Mouse (Mus musculus): ENCODE measurements around the gene R3hcc1l. TPM values are rescaled to one million over a fixed set of nuclear protein-coding genes. Genes with fewer than 3 reads are reported as not detected.

Gene R3hcc1l
- polyA plus RNA-seq, 1 experiment from 2014 or later, result 26.3 TPM

GRCm38 (mm10) chr19:42628068-42628467 is 109.5 kb downstream of the R3hcc1l start:
- no peaks in the 10 kb centered on the region for H3K36me3 ChIP-seq (ENCODE audit: control insufficient read depth, insufficient read depth, low read length)
- no peak overlapping the region for H3K4me3 ChIP-seq (ENCODE audit: low read depth, low read length)
- H3K27ac ChIP-seq (ENCODE audit: low read depth, low read length), result no peak overlapping the region
- H3K27me3 ChIP-seq (ENCODE audit: control insufficient read depth, insufficient read depth, low read length), result no peaks in the 10 kb centered on the region
- H3K9me3 ChIP-seq (ENCODE audit: control insufficient read depth, low read length), result no peaks in the 10 kb centered on the region
- no peaks in the 10 kb centered on the region for H3K4me1 ChIP-seq (ENCODE audit: control insufficient read depth, insufficient read depth, low read length)
- DNase-seq (ENCODE audit: low spot score, missing footprints) (no peak), ATAC-seq (ENCODE audit: low FRiP score) (no peak)
- no peak overlapping the region for H3K4me2 ChIP-seq
- H3K9ac ChIP-seq (ENCODE audit: low read length), result no peak overlapping the region
- WGBS, result 89% methylated on average over 6 of the region's 6 CpGs

- H3K27me3 ChIP-seq (ENCODE audit: control insufficient read depth, insufficient read depth, low read length), result no peaks in the 10 kb centered on the region
- no peaks in the 10 kb centered on the region for H3K36me3 ChIP-seq (ENCODE audit: control insufficient read depth, insufficient read depth, low read length)
- no peak overlapping the region for H3K4me3 ChIP-seq (ENCODE audit: low read depth, low read length)
- no peak overlapping the region for H3K4me2 ChIP-seq
- 33% methylated on average over 8 of the region's 8 CpGs for WGBS
- no peak overlapping the region for H3K9ac ChIP-seq (ENCODE audit: low read length)
- ATAC-seq (ENCODE audit: low FRiP score) (no peak), DNase-seq (ENCODE audit: low spot score, missing footprints) (peak; percentile 83)
- H3K27ac ChIP-seq (ENCODE audit: low read depth, low read length), result no peak overlapping the region
- no peaks in the 10 kb centered on the region for H3K9me3 ChIP-seq (ENCODE audit: control insufficient read depth, low read length)
- no peaks in the 10 kb centered on the region for H3K4me1 ChIP-seq (ENCODE audit: control insufficient read depth, insufficient read depth, low read length)
Measured at GRCm38 (mm10) chr19:42631541-42631961, 113.0 kb downstream of the R3hcc1l start.

- H3K4me2 ChIP-seq, result no peak overlapping the region
- H3K9ac ChIP-seq (ENCODE audit: low read length), result no peak overlapping the region
- ATAC-seq (ENCODE audit: low FRiP score), result no peak
- H3K27ac ChIP-seq (ENCODE audit: low read depth, low read length), result no peak overlapping the region
- DNase-seq (ENCODE audit: low spot score, missing footprints), result no peak
- no peaks in the 10 kb centered on the region for H3K36me3 ChIP-seq (ENCODE audit: control insufficient read depth, insufficient read depth, low read length)
- H3K9me3 ChIP-seq (ENCODE audit: control insufficient read depth, low read length), result no peaks in the 10 kb centered on the region
- H3K4me3 ChIP-seq (ENCODE audit: low read depth, low read length), result no peak overlapping the region
- no peaks in the 10 kb centered on the region for H3K27me3 ChIP-seq (ENCODE audit: control insufficient read depth, insufficient read depth, low read length)
- H3K4me1 ChIP-seq (ENCODE audit: control insufficient read depth, insufficient read depth, low read length), result no peaks in the 10 kb centered on the region
- 86% methylated on average over 4 of the region's 4 CpGs for WGBS
Measured at GRCm38 (mm10) chr19:42632301-42632700, 113.7 kb downstream of the R3hcc1l start.

- 75% methylated on average over 2 of the region's 2 CpGs for WGBS
- H3K36me3 ChIP-seq (ENCODE audit: control insufficient read depth, insufficient read depth, low read length), result no peaks in the 10 kb centered on the region
Measured at GRCm38 (mm10) chr19:42633650-42634049, 115.1 kb downstream of the R3hcc1l start.

GRCm38 (mm10) chr19:42636631-42637030 is 118.1 kb downstream of the R3hcc1l start:
- ATAC-seq (ENCODE audit: low FRiP score) (no peak), DNase-seq (ENCODE audit: low spot score, missing footprints) (no peak)
- no peaks in the 10 kb centered on the region for H3K36me3 ChIP-seq (ENCODE audit: control insufficient read depth, insufficient read depth, low read length)
- H3K9me3 ChIP-seq (ENCODE audit: control insufficient read depth, low read length), result no peaks in the 10 kb centered on the region
- no peak overlapping the region for H3K4me3 ChIP-seq (ENCODE audit: low read depth, low read length)
- no peak overlapping the region for H3K9ac ChIP-seq (ENCODE audit: low read length)
- H3K27me3 ChIP-seq (ENCODE audit: control insufficient read depth, insufficient read depth, low read length), result no peaks in the 10 kb centered on the region
- no peak overlapping the region for H3K4me2 ChIP-seq
- H3K4me1 ChIP-seq (ENCODE audit: control insufficient read depth, insufficient read depth, low read length), result no peaks in the 10 kb centered on the region
- no peak overlapping the region for H3K27ac ChIP-seq (ENCODE audit: low read depth, low read length)
- 62% methylated on average over 11 of the region's 11 CpGs for WGBS

More at GRCm38 (mm10) chr19:42633650-42634049, 115.1 kb downstream of the R3hcc1l start:
- H3K4me3 ChIP-seq (ENCODE audit: low read depth, low read length), result no peak overlapping the region
- DNase-seq (ENCODE audit: low spot score, missing footprints) (no peak), ATAC-seq (ENCODE audit: low FRiP score) (no peak)
- H3K9ac ChIP-seq (ENCODE audit: low read length), result no peak overlapping the region
- no peaks in the 10 kb centered on the region for H3K4me1 ChIP-seq (ENCODE audit: control insufficient read depth, insufficient read depth, low read length)
- H3K27me3 ChIP-seq (ENCODE audit: control insufficient read depth, insufficient read depth, low read length), result no peaks in the 10 kb centered on the region
- H3K4me2 ChIP-seq, result no peak overlapping the region
- H3K9me3 ChIP-seq (ENCODE audit: control insufficient read depth, low read length), result no peaks in the 10 kb centered on the region
- H3K27ac ChIP-seq (ENCODE audit: low read depth, low read length), result no peak overlapping the region

- H3K4me3 ChIP-seq (ENCODE audit: low read depth, low read length), result no peak overlapping the region
- no peak overlapping the region for H3K9ac ChIP-seq (ENCODE audit: low read length)
- no peaks in the 10 kb centered on the region for H3K9me3 ChIP-seq (ENCODE audit: control insufficient read depth, low read length)
- H3K4me2 ChIP-seq, result no peak overlapping the region
- no peaks in the 10 kb centered on the region for H3K36me3 ChIP-seq (ENCODE audit: control insufficient read depth, insufficient read depth, low read length)
- DNase-seq (ENCODE audit: low spot score, missing footprints) (no peak), ATAC-seq (ENCODE audit: low FRiP score) (no peak)
- H3K27ac ChIP-seq (ENCODE audit: low read depth, low read length), result no peak overlapping the region
- no peaks in the 10 kb centered on the region for H3K4me1 ChIP-seq (ENCODE audit: control insufficient read depth, insufficient read depth, low read length)
- H3K27me3 ChIP-seq (ENCODE audit: control insufficient read depth, insufficient read depth, low read length), result no peaks in the 10 kb centered on the region
- WGBS, result 61% methylated on average over 8 of the region's 8 CpGs
Measured at GRCm38 (mm10) chr19:42638604-42639481, 120.3 kb downstream of the R3hcc1l start.

- DNase-seq (ENCODE audit: low spot score, missing footprints), result no peak
- Histone ChIP-seq H3K36me3 (ENCODE audit: control insufficient read depth, insufficient read depth, low read length) (no peaks in the 10 kb centered on the region), H3K4me2 (no peak overlapping the region), H3K4me3 (ENCODE audit: low read depth, low read length) (no peak overlapping the region), H3K27ac (ENCODE audit: low read depth, low read length) (no peak overlapping the region), H3K4me1 (ENCODE audit: control insufficient read depth, insufficient read depth, low read length) (no peaks in the 10 kb centered on the region), H3K27me3 (ENCODE audit: control insufficient read depth, insufficient read depth, low read length) (no peaks in the 10 kb centered on the region), H3K9ac (ENCODE audit: low read length) (no peak overlapping the region), H3K9me3 (ENCODE audit: control insufficient read depth, low read length) (no peaks in the 10 kb centered on the region)
- ATAC-seq (ENCODE audit: low FRiP score), result no peak
- 81% methylated on average over 8 of the region's 8 CpGs for WGBS
Measured at GRCm38 (mm10) chr19:42639544-42639943, 121.0 kb downstream of the R3hcc1l start.

- DNase-seq (ENCODE audit: low spot score, missing footprints), result no peak
- Histone ChIP-seq H3K4me3 (ENCODE audit: low read depth, low read length) (no peak overlapping the region), H3K36me3 (ENCODE audit: control insufficient read depth, insufficient read depth, low read length) (no peaks in the 10 kb centered on the region), H3K9me3 (ENCODE audit: control insufficient read depth, low read length) (no peaks in the 10 kb centered on the region), H3K4me2 (no peak overlapping the region), H3K4me1 (ENCODE audit: control insufficient read depth, insufficient read depth, low read length) (no peaks in the 10 kb centered on the region), H3K27ac (ENCODE audit: low read depth, low read length) (no peak overlapping the region), H3K27me3 (ENCODE audit: control insufficient read depth, insufficient read depth, low read length) (no peaks in the 10 kb centered on the region), H3K9ac (ENCODE audit: low read length) (no peak overlapping the region)
- 80% methylated on average over 9 of the region's 9 CpGs for WGBS
- no peak for ATAC-seq (ENCODE audit: low FRiP score)
Measured at GRCm38 (mm10) chr19:42640211-42640610, 121.7 kb downstream of the R3hcc1l start.

Measured in midbrain, embryonic 11.5 days (tissue).